Mouse (Mus musculus) naive thymus-derived CD4-positive, alpha-beta T cell, adult 5 months (primary cell): ENCODE measurements around the gene Cdh11. TPM values are rescaled to one million over a fixed set of nuclear protein-coding genes. Genes with fewer than 3 reads are reported as not detected.

Source experiments
- polyA plus RNA-seq: library from polyadenylated mRNA; unstranded; fragments of 100-300 nt; shearing (Covaris generic); gene quantifications from one replicate; pipeline ENCODE4 v1.2.1, GENCODE M21; 2017

Cdh11 gene
- polyA plus RNA-seq = 0.47 TPM

GRCm38 (mm10) chr8:102785592-102786416 lies at the start of gene Cdh11:
Gene Cdh11 (minus strand): TSS chr8:102785642.

